Mouse (Mus musculus) brain, embryonic 14.5 days (tissue): ENCODE results near the gene Bmp8b.

Experiments used
- CTCF ChIP-seq: fragments of 200-500 bp; IDR thresholded peaks from 2 replicates; pipeline ENCODE4 v1.5.1; 2012; ENCODE audit warnings: inconsistent platforms, mild to moderate bottlenecking, moderate library complexity, borderline replicate concordance; ENCODE audit not compliant: insufficient read depth, insufficient read length; ENCODE audit errors: extremely low read depth
- POLR2A ChIP-seq: fragments of 200-500 bp; IDR thresholded peaks from 2 replicates; pipeline ENCODE4 v1.6.1; 2012; ENCODE audit warnings: mild to moderate bottlenecking, inconsistent platforms, borderline replicate concordance; ENCODE audit not compliant: poor library complexity, insufficient read depth, insufficient read length, severe bottlenecking; ENCODE audit errors: extremely low read depth

DNA sequence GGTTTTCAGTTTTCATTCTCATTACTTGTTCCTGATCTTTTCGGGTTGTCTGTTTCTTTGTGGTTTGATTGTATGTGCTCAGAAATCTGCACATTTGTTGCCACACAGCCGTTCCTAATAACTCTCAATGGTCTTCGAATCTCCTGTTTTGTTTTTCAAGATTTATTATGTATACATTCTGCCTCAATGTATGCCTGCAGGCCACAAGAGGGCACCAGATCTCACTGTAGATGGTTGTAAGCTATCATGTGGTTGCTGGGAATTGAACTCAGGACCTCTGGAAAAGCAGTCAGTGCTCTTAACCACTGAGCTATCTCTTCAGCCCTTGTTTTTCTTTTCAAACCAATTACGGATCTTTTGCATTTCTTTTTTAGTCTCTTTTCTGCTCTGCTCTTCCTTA is 18.6 kb upstream of the Bmp8b start:
- TF ChIP-seq POLR2A (no peak), CTCF (no peak)
